Mouse (Mus musculus) 3T3-L1 (cell line): ENCODE measurements around the gene Plcg2.

Experiments
- DNase-seq: peaks from one replicate; pipeline ENCODE4 v3.0.0-alpha.2; 2015; ENCODE audit warnings: low read depth, low spot score

Plcg2 gene

GRCm38 (mm10) chr8:117547945-117548344 lies 49.9 kb downstream of the Plcg2 start:
- no peak for DNase-seq

GRCm38 (mm10) chr8:117548453-117548852 lies 50.4 kb downstream of the Plcg2 start:
- DNase-seq = no peak

DNA sequence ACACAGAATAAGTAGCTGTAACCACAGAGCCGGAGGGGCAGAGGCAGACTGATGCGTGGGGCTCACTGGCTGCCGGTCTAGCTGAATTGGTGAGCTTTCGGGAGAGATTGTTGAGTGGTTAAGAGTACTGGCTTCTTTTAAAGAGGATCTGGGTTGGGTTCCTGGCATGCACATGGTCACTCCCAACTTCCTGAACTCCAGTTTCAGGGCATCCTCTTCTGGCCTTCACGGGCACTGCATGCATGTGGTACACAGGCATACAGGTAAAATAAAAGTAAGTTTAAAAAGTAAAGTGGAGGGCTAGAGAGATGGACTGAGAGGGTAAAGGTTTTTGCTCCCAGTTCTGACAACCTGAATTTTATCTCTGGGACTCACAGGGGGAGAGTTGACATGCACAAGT lies 52.4 kb downstream of the Plcg2 start:
- no peak for DNase-seq

DNA sequence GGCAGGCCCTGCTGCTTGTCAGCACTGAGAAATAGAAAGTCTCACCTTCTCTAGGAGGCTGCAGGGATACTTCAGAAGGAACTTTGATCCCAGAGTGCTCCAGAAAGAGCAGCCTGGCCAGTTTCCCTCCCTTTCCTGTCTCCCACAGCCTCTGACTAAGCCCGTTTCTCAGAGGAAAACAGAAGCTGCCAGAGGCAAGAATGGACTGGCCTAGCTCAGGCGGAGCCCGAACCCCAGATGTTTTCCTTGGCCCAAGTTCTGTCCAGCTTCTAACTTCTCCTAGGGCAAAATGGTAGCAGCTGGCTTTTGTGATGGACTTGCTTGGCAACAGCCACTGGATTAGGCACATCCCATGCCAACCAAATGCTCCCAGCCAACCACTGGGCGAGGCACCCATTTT lies 62.9 kb downstream of the Plcg2 start:
- peak; percentile 79 for DNase-seq

DNA sequence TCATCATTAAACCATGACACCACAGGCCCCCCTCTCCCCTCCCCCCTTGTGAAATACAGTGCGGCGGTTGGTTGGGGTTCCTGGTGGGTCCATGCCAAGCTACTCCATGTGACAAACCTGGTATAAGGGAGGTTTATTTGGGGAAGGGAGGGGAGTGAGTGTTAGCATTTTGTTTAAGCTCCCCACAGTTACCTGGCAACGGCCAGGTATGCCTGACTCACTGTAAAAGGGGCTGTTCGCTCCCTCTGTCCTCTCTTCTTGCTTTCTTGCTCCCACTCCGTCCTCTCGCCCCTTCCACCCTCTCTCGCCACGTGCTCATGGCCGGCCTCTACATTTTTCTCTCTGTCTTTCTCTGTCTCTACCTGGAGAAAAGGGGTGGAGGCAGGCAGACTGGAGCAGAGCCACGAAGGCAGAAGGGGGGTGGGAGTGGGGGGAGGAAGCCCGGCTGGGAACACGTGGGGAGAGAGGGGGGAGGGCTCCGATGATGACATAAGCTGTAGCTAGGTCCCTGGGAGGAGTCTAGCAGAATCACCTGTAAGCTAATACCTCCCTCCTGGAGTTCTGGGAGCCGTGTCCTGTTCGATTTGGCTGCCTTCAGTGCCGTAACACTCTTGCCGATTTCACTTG lies 63.8 kb downstream of the Plcg2 start:
- no peak for DNase-seq

- no peak for DNase-seq
Measured at GRCm38 (mm10) chr8:117562445-117563014, 64.4 kb downstream of the Plcg2 start.

DNA sequence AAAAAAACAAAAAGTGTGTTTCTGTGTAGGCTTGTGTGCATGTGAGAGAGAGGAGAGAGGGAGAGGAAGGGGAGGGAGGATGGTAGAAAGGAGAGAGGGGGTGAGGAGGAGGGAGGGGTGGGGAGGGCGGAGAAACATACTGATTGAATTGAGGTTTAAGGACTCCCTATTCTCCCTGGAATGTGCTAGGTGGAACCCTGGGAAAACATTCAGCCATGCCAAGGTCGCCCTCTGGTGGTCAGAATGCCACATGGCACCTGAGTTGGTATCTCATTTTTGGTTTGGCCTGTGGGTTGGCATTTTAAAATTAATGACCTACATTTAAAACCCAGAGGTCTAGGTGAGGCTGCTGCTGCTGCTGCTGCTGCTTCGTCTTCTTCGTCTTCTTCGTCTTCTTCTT lies 71.3 kb downstream of the Plcg2 start:
- DNase-seq = peak; percentile 87

GRCm38 (mm10) chr8:117576291-117576785 lies 78.2 kb downstream of the Plcg2 start:
- peak; percentile 47 for DNase-seq

DNA sequence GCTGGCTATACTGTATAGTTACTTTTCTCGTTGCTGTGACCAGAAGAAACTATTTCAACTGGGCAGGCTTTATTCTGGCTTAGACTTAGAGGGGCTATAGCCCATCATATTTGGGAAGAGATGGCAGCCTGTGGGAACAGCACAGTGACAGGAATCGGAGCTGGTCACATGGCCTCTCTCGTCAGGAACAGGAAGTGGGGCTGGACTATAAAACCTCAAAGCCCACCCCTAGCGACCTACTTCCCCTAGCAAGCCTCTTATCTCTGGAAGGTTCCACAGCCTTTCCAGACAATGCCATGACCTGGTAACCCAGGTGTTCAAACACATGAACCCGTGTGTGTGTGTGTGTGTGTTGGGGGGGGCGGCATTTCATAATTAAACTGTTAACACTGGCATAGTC lies 79.0 kb downstream of the Plcg2 start:
- DNase-seq = no peak

- DNase-seq = peak; percentile 6
Measured at GRCm38 (mm10) chr8:117577883-117578282, 79.8 kb downstream of the Plcg2 start.

- no peak for DNase-seq
Measured at GRCm38 (mm10) chr8:117578856-117579255, 80.8 kb downstream of the Plcg2 start.

DNA sequence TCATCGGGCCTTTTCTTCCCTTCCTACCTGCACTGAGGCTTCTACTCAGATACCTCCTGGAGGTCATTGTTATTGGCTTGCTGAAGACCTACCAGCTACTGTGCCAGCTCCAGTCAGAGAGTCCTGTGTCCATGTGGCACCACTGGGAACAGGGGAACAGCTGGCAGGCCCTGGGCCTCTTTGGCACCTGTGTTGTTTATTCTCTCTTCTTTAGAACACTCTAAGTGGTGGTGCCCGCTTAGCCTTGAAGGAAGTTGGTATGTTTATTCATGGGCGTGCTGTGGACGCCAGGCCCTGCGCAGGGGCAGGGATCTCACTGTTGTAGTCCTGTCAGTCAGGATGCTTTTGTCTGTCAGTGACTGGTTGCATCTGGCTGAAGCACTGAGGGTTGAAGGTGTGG lies 95.8 kb downstream of the Plcg2 start:
- no peak for DNase-seq

DNA sequence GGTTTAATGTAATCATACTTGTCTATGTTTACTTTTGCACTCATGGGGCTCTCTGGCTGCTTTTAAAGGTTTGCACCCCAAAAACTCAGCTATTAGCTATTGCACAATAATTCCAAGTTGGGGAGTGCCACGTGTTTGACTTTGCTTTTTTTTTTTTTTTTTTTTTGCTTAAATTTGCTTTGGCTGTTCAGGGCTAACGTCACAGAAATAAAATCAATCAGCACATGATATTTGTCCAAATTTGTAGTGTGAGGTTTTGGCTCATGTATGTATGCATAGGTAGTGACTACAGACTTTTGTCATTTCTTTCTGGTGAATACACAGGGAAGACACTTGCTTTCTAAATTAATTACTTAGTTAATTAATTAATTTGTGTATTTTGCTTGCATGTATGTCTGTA lies 96.9 kb downstream of the Plcg2 start:
- DNase-seq = no peak

- no peak for DNase-seq
Measured at GRCm38 (mm10) chr8:117596777-117597176, 98.7 kb downstream of the Plcg2 start.

DNA sequence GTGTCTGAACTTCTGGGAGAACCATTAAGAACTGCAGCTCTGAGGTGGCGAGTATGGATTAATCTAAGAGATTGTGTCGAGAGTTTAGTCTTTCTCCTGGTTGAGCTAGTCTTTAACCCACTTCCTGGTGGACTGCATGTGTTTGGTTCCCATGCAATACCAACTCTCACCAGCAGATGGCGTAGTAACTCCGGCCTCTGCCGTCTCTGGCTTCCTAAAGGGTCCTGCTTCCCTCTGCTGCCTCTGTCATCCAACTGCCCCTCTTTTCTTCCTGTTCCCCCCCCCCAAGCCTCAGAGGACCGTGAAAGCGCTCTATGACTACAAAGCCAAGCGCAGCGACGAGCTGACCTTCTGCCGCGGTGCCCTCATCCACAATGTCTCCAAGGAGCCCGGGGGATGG lies 102.7 kb downstream of the Plcg2 start:
- peak; percentile 34 for DNase-seq

- DNase-seq = no peak
Measured at GRCm38 (mm10) chr8:117604101-117604500, 106.0 kb downstream of the Plcg2 start.

- DNase-seq = no peak
Measured at GRCm38 (mm10) chr8:117604671-117605070, 106.6 kb downstream of the Plcg2 start.

- DNase-seq = no peak
Measured at GRCm38 (mm10) chr8:117605201-117605600, 107.1 kb downstream of the Plcg2 start.

- DNase-seq = no peak
Measured at GRCm38 (mm10) chr8:117610506-117610905, 112.4 kb downstream of the Plcg2 start.

GRCm38 (mm10) chr8:117612861-117613260 lies 114.8 kb downstream of the Plcg2 start:
- DNase-seq = no peak

DNA sequence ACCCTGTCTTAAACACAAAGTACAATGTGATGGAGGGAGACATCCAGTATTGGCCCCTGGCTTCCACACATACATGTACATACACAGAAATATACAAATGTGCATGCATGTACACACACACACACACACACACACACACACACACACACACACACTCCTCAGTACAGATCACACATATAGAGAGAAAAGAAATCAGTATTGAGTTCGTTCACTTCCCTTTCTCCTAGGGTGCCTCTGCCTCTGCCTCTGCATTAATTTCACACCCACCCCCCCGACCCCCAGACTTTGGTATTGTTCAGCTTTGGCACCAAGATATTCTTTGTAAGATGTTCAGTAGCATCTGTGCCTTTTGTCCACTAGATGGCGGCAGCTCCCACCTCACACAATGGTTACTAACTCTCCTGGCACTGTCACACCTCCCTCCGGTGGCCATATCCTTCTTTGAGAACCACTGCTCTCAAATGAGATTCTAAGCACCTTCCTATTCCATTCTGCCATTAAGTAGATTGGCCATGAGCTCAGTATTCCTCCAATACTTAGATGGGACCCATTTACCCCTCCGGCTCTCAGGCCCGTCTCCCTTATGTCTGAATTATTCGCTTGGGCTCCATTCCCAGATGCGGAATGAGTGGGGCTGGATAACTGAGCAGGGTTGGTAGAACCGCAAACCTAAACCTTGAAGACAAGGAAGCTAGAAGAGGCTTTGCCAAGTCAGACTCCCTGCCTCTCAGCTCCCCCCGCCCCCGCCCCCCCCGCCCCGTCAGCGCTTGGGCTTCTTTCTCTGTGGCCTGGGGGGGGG lies 128.1 kb downstream of the Plcg2 start:
- DNase-seq = peak; percentile 82

DNA sequence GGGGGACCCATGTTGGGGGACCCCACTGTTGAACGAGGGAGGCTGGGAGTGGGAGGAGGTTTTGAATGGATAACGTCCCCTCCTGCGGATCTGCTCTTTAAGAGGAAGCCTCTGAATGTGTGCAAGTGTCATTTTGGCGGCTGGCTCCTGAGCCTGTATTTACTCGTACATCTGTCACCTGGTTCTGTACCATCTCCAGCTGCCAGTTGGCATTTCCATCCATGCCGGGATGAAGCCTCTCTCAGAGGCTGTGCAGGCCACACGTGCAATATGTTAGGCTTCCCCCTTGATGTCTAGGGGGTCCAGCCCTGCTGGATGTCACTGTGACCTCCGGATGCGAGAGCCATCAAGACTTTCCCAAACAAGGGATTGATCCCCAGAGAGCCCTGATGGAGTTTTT lies 129.0 kb downstream of the Plcg2 start:
- DNase-seq = no peak

GRCm38 (mm10) chr8:117632532-117632931 lies 134.4 kb downstream of the Plcg2 start:
- no peak for DNase-seq
